Mouse (Mus musculus): ENCODE data around the gene Pip5k1b. TPM values are rescaled to one million over a fixed set of nuclear protein-coding genes. Genes with fewer than 3 reads are reported as not detected.
"Not testable (repeated sequence)": the region's sequence is repeated elsewhere in the genome, so short reads cannot be mapped to it uniquely, and the experiment has no call there.

Pip5k1b gene
- polyA plus RNA-seq, 1 experiment from 2014 or later, result 18.2 TPM

DNA sequence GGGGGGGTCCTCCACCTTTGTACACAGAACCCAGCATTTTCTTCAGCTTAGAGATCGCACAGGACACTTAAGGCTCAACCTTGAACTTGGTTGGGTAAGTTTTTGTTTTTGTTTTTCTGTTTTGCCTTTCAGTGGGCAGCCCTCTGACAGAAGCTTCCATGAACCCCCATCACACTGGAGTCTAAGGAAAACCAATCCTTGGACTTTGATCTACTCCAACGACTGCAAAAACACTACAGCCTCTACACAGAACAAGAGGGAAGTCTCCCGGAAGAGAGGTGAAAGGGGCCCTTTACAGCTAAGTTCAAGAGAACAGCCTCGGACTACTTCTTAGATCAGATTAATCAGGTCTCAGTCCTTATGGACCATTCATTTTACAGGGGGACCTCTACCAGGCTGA is 1.2 kb downstream of the Pip5k1b start:
- ATAC-seq, result peak; percentile 37
- Histone ChIP-seq H3K27me3 (replicated peaks) (no peaks in the 10 kb centered on the region), H3K4me1 (replicated peaks) (peaks cover 14% of the 10 kb centered on the region), H3K9me3 (no peaks in the 10 kb centered on the region), H3K36me3 (no peaks in the 10 kb centered on the region), H3K4me3 (replicated peaks) (peak overlapping the region; percentile 89), H3K9ac (no peak overlapping the region), H3K4me2 (replicated peaks) (peak overlapping the region; percentile 91), H3K27ac (peak overlapping the region; percentile 87)
- WGBS, result 18% methylated on average over 4 of the region's 4 CpGs

DNA sequence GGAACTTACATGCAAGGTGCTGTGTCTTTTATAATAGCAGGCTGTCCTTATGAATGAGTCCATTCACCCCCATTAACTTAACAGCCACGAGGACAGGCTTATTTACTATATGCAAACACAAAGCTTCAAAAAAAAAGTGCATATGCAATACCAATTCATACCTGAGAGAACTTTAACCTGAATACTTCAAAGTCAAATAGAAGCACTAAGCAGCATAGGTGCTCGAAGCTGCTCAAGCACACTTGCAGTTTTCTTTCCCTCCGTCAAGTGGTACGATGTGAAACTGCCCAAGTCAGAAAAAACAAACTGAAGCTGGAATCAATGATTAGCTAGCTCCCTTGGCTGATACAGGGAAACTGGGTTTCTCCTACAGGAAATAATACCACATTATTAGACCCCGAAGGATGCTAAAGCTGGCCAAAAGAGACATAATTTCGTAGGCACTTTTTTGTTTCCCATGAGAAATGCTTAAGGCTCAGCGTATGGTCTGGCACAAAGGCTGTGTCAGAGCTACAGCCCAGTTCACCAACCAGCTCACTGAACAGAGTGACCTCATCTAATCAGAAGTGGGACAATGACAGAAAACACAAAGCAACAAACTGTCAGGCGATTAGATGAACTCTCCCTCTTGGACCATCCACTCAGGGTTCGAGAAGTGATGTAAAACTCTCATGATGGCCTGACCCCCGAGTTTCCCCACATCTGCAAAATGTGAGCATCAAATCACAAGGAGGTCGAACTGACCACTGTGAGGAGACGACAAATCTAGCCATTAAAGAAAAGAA is 2.2 kb downstream of the Pip5k1b start:
- Histone ChIP-seq H3K4me2 (replicated peaks) (peak overlapping the region; percentile 91), H3K9me3 (no peaks in the 10 kb centered on the region), H3K4me3 (replicated peaks) (no peak overlapping the region), H3K27ac (peak overlapping the region; percentile 87), H3K27me3 (replicated peaks) (no peaks in the 10 kb centered on the region), H3K36me3 (no peaks in the 10 kb centered on the region), H3K4me1 (replicated peaks) (peaks cover 14% of the 10 kb centered on the region), H3K9ac (no peak overlapping the region)
- WGBS, result 53% methylated on average over 12 of the region's 12 CpGs
- no peak for ATAC-seq

DNA sequence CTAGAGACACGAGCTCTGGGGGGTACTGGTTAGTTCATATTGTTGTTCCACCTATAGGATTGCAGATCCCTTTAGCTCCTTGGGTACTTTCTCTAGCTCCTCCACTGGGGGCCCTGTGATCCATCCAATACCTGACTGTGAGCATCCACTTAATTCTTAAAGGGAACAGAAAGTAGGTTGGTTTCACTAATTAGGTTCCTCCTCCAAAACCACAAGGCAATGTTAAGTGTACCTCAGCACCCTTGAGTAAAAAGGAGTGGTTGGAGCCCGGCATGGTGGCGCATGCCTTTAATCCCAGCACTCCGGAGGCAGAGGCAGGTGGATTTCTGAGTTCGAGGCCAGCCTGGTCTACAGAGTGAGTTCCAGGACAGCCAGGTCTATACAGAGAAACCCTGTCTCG is 3.0 kb downstream of the Pip5k1b start:
- not testable (repeated sequence) for H3K4me3 ChIP-seq (replicated peaks); H3K27me3 ChIP-seq (replicated peaks); H3K36me3 ChIP-seq; ATAC-seq; H3K9me3 ChIP-seq; H3K9ac ChIP-seq; H3K27ac ChIP-seq
- WGBS, result 85% methylated on average over 6 of the region's 6 CpGs
- Histone ChIP-seq H3K4me2 (replicated peaks) (peak overlapping the region; percentile 91), H3K4me1 (replicated peaks) (peaks cover 12% of the 10 kb centered on the region)

DNA sequence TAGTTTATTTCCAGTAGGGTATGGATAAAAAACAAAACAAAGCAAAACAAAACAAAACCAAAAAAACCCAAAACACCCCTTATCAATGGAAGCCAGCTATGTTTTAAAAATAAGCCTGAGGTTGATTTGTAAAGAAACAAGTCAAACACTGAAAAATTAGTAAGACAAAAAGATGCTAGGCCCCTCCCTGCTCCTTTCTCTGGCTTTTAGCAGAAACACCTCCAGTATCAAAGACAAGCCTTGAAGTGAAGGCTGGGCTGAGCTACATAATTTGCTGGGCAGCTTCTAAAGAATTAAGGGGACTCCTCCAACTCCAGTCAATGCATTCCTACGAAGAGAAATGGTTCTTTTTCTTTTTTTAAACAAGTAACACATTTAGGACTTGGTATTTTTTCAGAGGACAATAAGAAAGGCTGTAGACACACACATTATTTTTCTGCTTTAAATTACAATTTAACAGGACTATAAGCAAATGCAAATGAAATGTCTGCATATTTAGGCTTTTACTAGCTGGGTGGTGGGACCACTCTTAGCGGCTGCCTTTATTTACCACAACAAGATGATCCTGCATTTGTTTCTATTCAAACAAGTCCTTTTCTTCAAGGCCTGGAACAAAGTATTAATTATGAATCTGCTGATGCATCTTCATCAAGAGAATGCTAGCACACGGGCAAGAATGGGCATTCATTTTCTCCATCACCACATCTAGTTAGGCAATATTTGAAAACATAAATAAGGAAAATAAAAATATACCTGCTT is 4.3 kb downstream of the Pip5k1b start:
- WGBS, result 67% methylated on average over 3 of the region's 3 CpGs
- H3K4me2 ChIP-seq (replicated peaks), result no peak overlapping the region
- no peak for ATAC-seq

GRCm38 (mm10) chr19:24550778-24551177 is 4.9 kb downstream of the Pip5k1b start:
- H3K9ac ChIP-seq, result no peak overlapping the region
- no peak overlapping the region for H3K4me3 ChIP-seq (replicated peaks)
- no peaks in the 10 kb centered on the region for H3K27me3 ChIP-seq (replicated peaks)
- H3K4me2 ChIP-seq (replicated peaks), result no peak overlapping the region
- no peaks in the 10 kb centered on the region for H3K4me1 ChIP-seq (replicated peaks)
- H3K9me3 ChIP-seq, result peaks cover 3% of the 10 kb centered on the region; the same call in 1 of the 2 replicates
- ATAC-seq, result no peak
- 74% methylated on average over 7 of the region's 7 CpGs for WGBS
- no peak overlapping the region for H3K27ac ChIP-seq
- H3K36me3 ChIP-seq, result no peaks in the 10 kb centered on the region

More for the DNA sequence above, 4.3 kb downstream of the Pip5k1b start:
- Histone ChIP-seq H3K27me3 (replicated peaks) (no peaks in the 10 kb centered on the region), H3K36me3 (no peaks in the 10 kb centered on the region), H3K27ac (no peak overlapping the region), H3K9me3 (peaks cover 3% of the 10 kb centered on the region; the same call in 1 of the 2 replicates), H3K4me1 (replicated peaks) (peaks cover 3% of the 10 kb centered on the region; the same call in 1 of the 2 replicates), H3K9ac (no peak overlapping the region), H3K4me3 (replicated peaks) (no peak overlapping the region)

DNA sequence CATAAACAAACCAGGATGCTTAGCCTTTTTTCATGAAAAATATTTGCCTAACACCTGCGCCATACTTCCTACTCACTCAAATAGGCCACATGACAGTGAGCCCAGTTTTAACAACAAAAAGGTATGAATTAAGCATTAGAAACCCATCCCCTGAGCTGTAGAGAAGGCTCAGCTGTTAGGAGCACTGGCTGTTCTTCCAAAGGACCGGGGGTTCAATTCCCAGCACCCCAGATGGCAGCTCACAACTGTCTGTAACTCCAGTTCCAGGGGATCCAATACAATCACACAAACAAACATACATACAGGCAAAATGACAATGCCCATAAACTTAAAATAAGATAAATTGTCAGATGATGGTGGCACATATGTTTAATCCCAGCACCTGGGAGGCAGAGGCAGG is 5.7 kb downstream of the Pip5k1b start:
- ATAC-seq, result no peak
- Histone ChIP-seq H3K27ac (no peak overlapping the region), H3K9me3 (peaks cover 3% of the 10 kb centered on the region; the same call in 1 of the 2 replicates), H3K27me3 (replicated peaks) (no peaks in the 10 kb centered on the region), H3K4me1 (replicated peaks) (no peaks in the 10 kb centered on the region), H3K4me2 (replicated peaks) (no peak overlapping the region), H3K9ac (no peak overlapping the region), H3K36me3 (no peaks in the 10 kb centered on the region), H3K4me3 (replicated peaks) (no peak overlapping the region)
- 98% methylated on average over 2 of the region's 2 CpGs for WGBS

DNA sequence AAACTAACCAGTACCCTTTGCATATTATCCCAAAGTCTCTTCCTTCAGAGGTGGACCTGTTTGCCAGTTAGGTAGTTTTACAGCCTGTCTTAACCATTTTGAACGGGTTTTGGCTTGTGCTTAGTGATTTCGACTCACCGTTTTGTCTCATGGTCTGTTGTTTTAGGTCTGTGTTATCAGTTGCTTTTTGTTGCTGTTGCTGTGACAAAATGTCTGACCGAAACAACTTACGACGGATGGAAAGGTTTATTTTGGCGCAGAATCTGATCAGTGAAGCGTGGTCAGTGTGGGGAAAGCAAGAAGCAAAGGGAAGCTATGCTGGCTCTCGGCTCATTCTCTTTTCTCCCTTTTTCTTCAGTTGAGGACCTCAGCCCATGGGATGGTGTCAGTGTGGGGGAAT is 7.3 kb downstream of the Pip5k1b start:
- 96% methylated on average over 9 of the region's 9 CpGs for WGBS

GRCm38 (mm10) chr19:24546153-24546552 is 9.5 kb downstream of the Pip5k1b start:
- H3K36me3 ChIP-seq, result no peaks in the 10 kb centered on the region
- 84% methylated on average over 10 of the region's 10 CpGs for WGBS

More for the DNA sequence above, 7.3 kb downstream of the Pip5k1b start:
- H3K27me3 ChIP-seq (replicated peaks), result no peaks in the 10 kb centered on the region
- H3K4me3 ChIP-seq (replicated peaks), result no peak overlapping the region
- H3K9me3 ChIP-seq, result peaks cover 3% of the 10 kb centered on the region; the same call in 1 of the 2 replicates
- no peak overlapping the region for H3K9ac ChIP-seq
- ATAC-seq, result no peak
- H3K36me3 ChIP-seq, result no peaks in the 10 kb centered on the region
- H3K27ac ChIP-seq, result no peak overlapping the region
- no peak overlapping the region for H3K4me2 ChIP-seq (replicated peaks)
- H3K4me1 ChIP-seq (replicated peaks), result no peaks in the 10 kb centered on the region

DNA sequence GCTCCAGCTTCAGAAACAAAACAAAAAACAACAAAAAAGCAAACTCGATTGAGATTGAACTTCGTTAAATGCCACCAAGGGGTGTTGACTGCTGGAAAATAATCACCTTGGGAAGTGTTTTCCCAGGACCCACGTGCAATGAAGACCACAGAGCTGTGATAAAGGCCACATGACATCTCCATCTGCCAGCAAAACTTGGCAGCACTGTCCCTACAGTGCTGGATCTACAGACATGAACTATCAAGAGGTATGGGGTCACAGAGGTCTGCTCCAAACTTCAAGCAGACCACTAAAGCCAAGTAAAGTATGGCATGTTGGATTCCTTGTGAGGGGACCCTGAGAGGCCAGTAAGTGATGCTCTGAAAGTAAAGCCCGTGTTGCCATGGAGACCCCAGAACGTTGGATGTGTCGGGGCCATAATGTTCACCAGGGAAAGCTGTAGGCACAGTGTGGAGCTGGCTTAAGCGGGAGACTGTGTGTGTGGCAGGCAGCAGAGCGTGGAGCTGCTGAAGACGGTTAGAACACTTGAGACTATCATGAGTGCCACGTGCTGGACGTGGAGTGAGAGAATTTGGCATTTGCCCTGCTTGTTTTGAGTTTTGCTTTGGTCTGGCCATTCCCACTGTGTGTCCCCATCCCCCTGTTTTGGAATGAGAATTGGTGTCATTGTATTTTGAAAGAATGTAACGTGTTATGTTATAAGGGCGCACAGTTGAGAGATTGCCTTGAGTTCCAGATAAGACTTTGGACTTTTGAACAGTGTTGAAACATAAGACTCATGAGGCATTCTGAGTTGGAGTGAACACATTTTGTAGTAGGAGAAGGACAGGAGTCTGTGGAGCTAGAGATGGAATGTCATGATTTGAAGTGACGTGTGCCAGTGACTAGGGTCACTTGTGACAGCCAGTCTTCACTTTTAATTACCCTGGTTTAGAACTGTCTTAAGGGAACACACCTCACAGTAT is 12.0 kb downstream of the Pip5k1b start:
- no peak overlapping the region for H3K4me2 ChIP-seq (replicated peaks)
- H3K36me3 ChIP-seq, result no peaks in the 10 kb centered on the region
- no peaks in the 10 kb centered on the region for H3K27me3 ChIP-seq (replicated peaks)
- 80% methylated on average over 14 of the region's 14 CpGs for WGBS
- H3K4me3 ChIP-seq (replicated peaks), result no peak overlapping the region
- no peak overlapping the region for H3K9ac ChIP-seq
- no peaks in the 10 kb centered on the region for H3K4me1 ChIP-seq (replicated peaks)
- 0 out of 2 replicates have a peak overlapping the region, but pooled peaks have one; percentile 3 for H3K27ac ChIP-seq
- peak; percentile 81 for ATAC-seq
- H3K9me3 ChIP-seq, result peaks cover 3% of the 10 kb centered on the region; the same call in 1 of the 2 replicates

More at GRCm38 (mm10) chr19:24546153-24546552, 9.5 kb downstream of the Pip5k1b start:
- Histone ChIP-seq H3K27ac (no peak overlapping the region), H3K4me1 (replicated peaks) (no peaks in the 10 kb centered on the region), H3K4me3 (replicated peaks) (no peak overlapping the region), H3K9ac (no peak overlapping the region), H3K27me3 (replicated peaks) (no peaks in the 10 kb centered on the region), H3K9me3 (peaks cover 3% of the 10 kb centered on the region; the same call in 1 of the 2 replicates), H3K4me2 (replicated peaks) (no peak overlapping the region)
- ATAC-seq, result no peak

DNA sequence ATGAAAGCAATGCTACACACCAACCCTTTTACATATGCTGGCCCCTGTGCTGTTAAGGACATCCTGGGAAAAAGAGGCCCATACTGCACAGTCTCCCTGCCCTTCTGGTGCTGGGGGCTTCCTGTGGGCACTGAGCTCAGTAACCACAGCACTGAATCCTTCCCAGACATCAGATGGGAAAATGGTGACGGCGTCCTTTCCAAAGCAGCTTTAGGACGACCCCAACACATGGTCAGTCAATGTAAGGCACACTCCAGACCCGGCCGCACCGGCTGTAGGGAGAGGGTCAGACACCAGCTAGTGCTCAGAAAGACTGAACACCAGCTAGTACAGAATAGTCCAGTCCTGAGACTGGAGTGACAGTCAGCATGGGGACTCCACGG is 13.4 kb downstream of the Pip5k1b start:
- no peak for ATAC-seq
- Histone ChIP-seq H3K4me3 (replicated peaks) (no peak overlapping the region), H3K4me1 (replicated peaks) (no peaks in the 10 kb centered on the region), H3K9ac (no peak overlapping the region), H3K4me2 (replicated peaks) (no peak overlapping the region), H3K27me3 (replicated peaks) (no peaks in the 10 kb centered on the region), H3K36me3 (no peaks in the 10 kb centered on the region), H3K27ac (no peak overlapping the region), H3K9me3 (no peaks in the 10 kb centered on the region)
- WGBS, result 91% methylated on average over 7 of the region's 7 CpGs

DNA sequence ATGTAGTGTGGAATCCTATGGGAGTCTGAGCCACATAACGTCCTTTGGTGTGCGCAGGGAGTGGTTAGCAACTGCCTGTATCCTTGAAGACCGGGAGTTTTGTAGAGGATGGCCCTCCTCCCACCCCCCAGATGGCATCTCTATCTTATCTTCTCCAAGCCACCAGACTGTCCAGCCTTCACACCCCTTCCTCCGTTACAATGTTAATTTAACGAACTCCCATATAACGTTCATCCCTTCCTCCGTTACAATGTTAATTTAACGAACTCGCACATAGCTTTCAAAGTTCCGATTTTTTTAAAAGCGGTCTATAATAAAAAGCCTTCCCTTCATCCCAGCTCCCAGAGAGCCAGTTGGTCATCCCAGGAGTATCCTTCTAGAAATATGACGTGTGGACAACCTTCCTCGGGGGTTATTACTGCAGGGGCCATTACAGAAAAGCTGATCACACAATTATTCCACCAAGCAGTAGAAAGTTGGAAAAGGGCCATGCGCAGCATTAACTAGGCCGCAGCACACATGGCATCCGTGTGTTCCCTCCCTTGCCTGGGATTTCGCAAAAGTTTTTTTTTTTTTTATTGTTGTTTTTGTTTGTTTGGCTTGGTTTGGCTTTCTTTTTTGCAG is 13.9 kb downstream of the Pip5k1b start:
- Histone ChIP-seq H3K27me3 (replicated peaks) (no peaks in the 10 kb centered on the region), H3K9me3 (no peaks in the 10 kb centered on the region), H3K4me3 (replicated peaks) (no peak overlapping the region), H3K36me3 (no peaks in the 10 kb centered on the region), H3K27ac (no peak overlapping the region), H3K9ac (no peak overlapping the region), H3K4me1 (replicated peaks) (no peaks in the 10 kb centered on the region), H3K4me2 (replicated peaks) (no peak overlapping the region)
- WGBS, result 88% methylated on average over 17 of the region's 17 CpGs
- no peak for ATAC-seq

All from intestine, embryonic 15.5 days (tissue).